Mouse (Mus musculus): ENCODE measurements around the gene Gpd2.

DNA sequence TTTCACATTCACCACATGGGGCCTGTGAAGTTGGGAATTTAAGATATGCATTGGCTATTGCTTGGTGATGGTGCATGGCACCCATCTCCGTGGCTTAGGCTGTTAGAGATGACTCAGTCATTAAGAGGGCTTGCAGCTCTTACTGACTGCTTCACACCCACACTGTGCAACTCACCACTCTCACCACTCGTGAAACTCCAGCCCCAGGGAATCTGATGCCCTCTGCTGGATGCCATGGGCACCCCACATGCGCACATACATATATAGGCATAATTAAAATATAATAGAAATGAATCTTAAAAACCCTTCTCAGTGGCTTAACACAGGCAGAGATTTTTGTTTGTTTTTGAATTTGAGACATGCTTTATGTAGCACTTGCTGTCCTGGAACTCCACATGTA lies 125.1 kb downstream of the Gpd2 start:
- TF ChIP-seq CTCF (IDR thresholded peaks at IDR 0.05; ENCODE audit: extremely low read depth, insufficient read depth, insufficient read length, insufficient replicate concordance): no peak
- TF ChIP-seq POLR2A (IDR thresholded peaks at IDR 0.05; ENCODE audit: low read depth, low read length): no peak
